Mouse (Mus musculus): ENCODE measurements around the gene Prm1.

- TF ChIP-seq CTCF (IDR thresholded peaks at IDR 0.05; ENCODE audit: borderline replicate concordance, insufficient read depth, low read length) (no peak), POLR2A (IDR thresholded peaks at IDR 0.05; ENCODE audit: low read depth, low read length) (peak; percentile 86)
These were observed 20.0 kb downstream of the Prm1 start, which contains the start of gene Socs1 for GRCm38 (mm10) chr16:10785371-10786231.
